Mouse (Mus musculus) layer of hippocampus, adult 11-12 months (tissue): ENCODE results near the gene Olfml2a.

Experiments used
- DNase-seq: peaks from one replicate; pipeline ENCODE4 v3.0.0; 2022; ENCODE audit warnings: low spot score

Olfml2a gene

GRCm38 (mm10) chr2:39011264-39011663 lies 79.5 kb downstream of the Olfml2a start:
- no peak for DNase-seq

DNA sequence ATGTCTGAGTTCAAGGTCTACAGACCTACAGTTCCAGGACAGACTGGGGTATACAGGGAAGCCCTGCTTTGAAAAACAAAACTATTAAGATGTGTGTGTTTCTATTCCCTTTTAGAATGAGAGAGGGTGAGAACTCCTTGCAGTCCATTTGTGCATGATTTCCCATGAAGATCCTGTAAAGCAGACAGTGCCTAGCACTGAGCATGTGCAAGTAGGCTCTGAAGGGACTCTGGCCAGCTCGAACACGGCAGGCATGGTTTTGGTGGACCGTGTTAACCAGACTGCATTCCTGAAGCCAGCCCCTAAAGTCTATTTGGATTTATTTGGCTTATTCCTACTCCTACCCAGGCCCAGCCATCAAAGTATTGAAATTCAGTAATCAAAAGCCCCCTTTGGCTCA lies 80.2 kb downstream of the Olfml2a start:
- no peak for DNase-seq

- DNase-seq, result no peak
Observed at GRCm38 (mm10) chr2:39012768-39013279, 81.0 kb downstream of the Olfml2a start.
